Mouse (Mus musculus) heart, embryonic 14.5 days (tissue): ENCODE data around the gene Syt8. TPM values are rescaled to one million over a fixed set of nuclear protein-coding genes. Genes with fewer than 3 reads are reported as not detected.

ENCODE experiments used
- ATAC-seq: fragments of 200-750 bp; cut with Nextera tagmentation; 2 replicates; pipeline ENCODE4 v1.8.0; 2017; ENCODE audit warnings: low read depth, moderate TSS enrichment; ENCODE audit not compliant: insufficient number of reproducible peaks, insufficient read depth, low FRiP score
- H3K27ac ChIP-seq, 2 experiments: fragments of 200-500 bp in 1 of 2; fragments of 300-500 bp in 1 of 2; sonication (generic) in 1 of 2; replicated peaks in 1 of 2; 2 replicates each; pipeline ENCODE4 v1.5.1; 2012 to 2014; ENCODE audit warnings: low read depth in 2 of 2, low read length in 2 of 2, control low read depth in 1 of 2, mild to moderate bottlenecking in 1 of 2, mixed read lengths in 1 of 2; ENCODE audit not compliant: control insufficient read depth in 1 of 2, insufficient read depth in 1 of 2
- H3K27me3 ChIP-seq: fragments of 300-500 bp; sonication (generic); 2 replicates; pipeline ENCODE4 v1.6.1; 2014; ENCODE audit warnings: mild to moderate bottlenecking, low read length, control low read depth; ENCODE audit not compliant: control insufficient read depth, insufficient read depth
- H3K36me3 ChIP-seq: fragments of 300-500 bp; sonication (generic); 2 replicates; pipeline ENCODE4 v1.6.1; 2014; ENCODE audit warnings: mild to moderate bottlenecking, control low read depth, low read length, mixed read lengths; ENCODE audit not compliant: control insufficient read depth, insufficient read depth
- H3K4me1 ChIP-seq, 2 experiments: fragments of 200-500 bp in 1 of 2; fragments of 300-500 bp in 1 of 2; sonication (generic) in 1 of 2; 2 replicates each; pipeline ENCODE4 v1.6.1; 2012 to 2014; ENCODE audit warnings: low read length in 2 of 2, control low read depth in 1 of 2, mixed read lengths in 1 of 2; ENCODE audit not compliant: control insufficient read depth in 2 of 2, insufficient read depth in 2 of 2
- H3K4me2 ChIP-seq: fragments of 300-500 bp; sonication (generic); 2 replicates; pipeline ENCODE4 v1.6.1; 2014; ENCODE audit warnings: mild to moderate bottlenecking, low read length
- H3K4me3 ChIP-seq, 2 experiments: fragments of 200-500 bp in 1 of 2; fragments of 300-500 bp in 1 of 2; sonication (generic) in 1 of 2; 2 replicates each; pipeline ENCODE4 v1.5.1; 2012 to 2014; ENCODE audit warnings: low read length in 2 of 2, mild to moderate bottlenecking in 2 of 2, control low read depth in 1 of 2, low read depth in 1 of 2, moderate library complexity in 1 of 2; ENCODE audit not compliant: control insufficient read depth in 1 of 2, insufficient read depth in 1 of 2
- H3K9ac ChIP-seq: fragments of 300-500 bp; sonication (generic); 2 replicates; pipeline ENCODE4 v1.6.1; 2014; ENCODE audit warnings: mild to moderate bottlenecking, low read length
- H3K9me3 ChIP-seq: fragments of 300-500 bp; sonication (generic); 2 replicates; pipeline ENCODE4 v1.6.1; 2016; ENCODE audit warnings: low read length, control low read depth; ENCODE audit not compliant: control insufficient read depth
- WGBS: fragments of 180-500 bp; shearing (Covaris S2); extraction: QIAGEN DNeasy Blood & Tissue Kit; methylation state at CpG from one replicate; pipeline ENCODE4 v1.1.7; 2014; 5-methylcytosine and 5-hydroxymethylcytosine counted together
- polyA plus RNA-seq: library from polyadenylated mRNA; unstranded; fragments of >200 nt; fragmentation: Nextera tagmentation; extraction: Ambion mirVana; gene quantifications from 2 replicates; pipeline ENCODE4 v1.2.1, GENCODE M21; 2014

Gene Syt8
- polyA plus RNA-seq, 1 experiment from 2014 or later: not detected

DNA sequence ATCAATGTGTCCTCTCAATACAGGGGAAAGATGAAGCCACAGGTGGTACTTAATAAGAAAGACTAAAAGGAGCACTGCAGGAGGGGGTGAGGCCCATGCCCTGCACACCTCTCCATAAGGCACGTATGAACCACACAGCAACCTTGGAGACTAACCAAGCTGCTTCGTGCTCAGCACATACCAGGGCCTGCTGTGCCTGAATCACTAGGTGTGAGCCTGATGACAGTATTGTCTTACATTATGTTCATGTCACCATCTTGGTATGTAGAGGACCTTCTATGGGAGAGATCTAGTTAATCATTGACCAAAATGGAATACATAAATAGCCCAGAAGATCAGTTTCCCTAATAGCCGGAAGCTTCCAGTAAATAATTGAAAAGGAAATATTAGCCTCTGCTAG is 25.0 kb upstream of the Syt8 start:
- Histone ChIP-seq H3K9ac (no peak overlapping the region), H3K36me3 (no peaks in the 10 kb centered on the region), H3K4me1 (no peaks in the 10 kb centered on the region), H3K27me3 (no peaks in the 10 kb centered on the region), H3K4me2 (no peak overlapping the region), H3K4me3 (no peak overlapping the region), H3K9me3 (no peaks in the 10 kb centered on the region), H3K27ac (no peak overlapping the region)
- 75% methylated on average over 3 of the region's 3 CpGs for WGBS
- no peak for ATAC-seq

DNA sequence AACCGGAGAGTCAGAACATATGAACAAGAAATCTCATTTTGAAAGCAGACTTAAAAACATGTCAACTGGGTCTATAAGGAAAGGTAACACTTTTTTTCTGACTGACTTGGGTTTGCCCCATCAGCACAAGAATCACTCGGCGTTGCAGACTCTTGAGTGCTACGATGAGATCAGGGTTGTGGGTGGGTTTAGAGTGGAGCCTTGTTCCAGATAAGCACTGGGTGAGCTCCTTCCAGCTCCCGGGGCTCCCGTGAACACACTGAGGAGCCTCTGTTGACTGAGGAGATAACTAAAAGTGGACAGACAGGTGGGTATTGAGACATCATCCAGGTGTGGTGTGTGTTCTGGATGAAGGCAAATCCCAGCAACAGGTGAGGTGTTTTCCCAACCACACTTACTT is 21.4 kb upstream of the Syt8 start:
- H3K27ac ChIP-seq: no peak overlapping the region
- ATAC-seq: no peak
- no peaks in the 10 kb centered on the region for H3K27me3 ChIP-seq
- H3K9me3 ChIP-seq: no peaks in the 10 kb centered on the region
- no peaks in the 10 kb centered on the region for H3K36me3 ChIP-seq
- H3K4me2 ChIP-seq: no peak overlapping the region
- H3K9ac ChIP-seq: no peak overlapping the region
- H3K4me3 ChIP-seq: no peak overlapping the region
- WGBS: 68% methylated on average over 6 of the region's 6 CpGs
- no peaks in the 10 kb centered on the region for H3K4me1 ChIP-seq

GRCm38 (mm10) chr7:142415314-142415713 is 19.3 kb upstream of the Syt8 start:
- H3K4me3 ChIP-seq: no peak overlapping the region
- no peaks in the 10 kb centered on the region for H3K9me3 ChIP-seq
- H3K4me2 ChIP-seq: no peak overlapping the region
- no peak for ATAC-seq
- H3K36me3 ChIP-seq: no peaks in the 10 kb centered on the region
- no peaks in the 10 kb centered on the region for H3K27me3 ChIP-seq
- H3K9ac ChIP-seq: no peak overlapping the region
- H3K4me1 ChIP-seq: no peaks in the 10 kb centered on the region
- WGBS: 56% methylated on average over 4 of the region's 4 CpGs
- H3K27ac ChIP-seq: no peak overlapping the region

DNA sequence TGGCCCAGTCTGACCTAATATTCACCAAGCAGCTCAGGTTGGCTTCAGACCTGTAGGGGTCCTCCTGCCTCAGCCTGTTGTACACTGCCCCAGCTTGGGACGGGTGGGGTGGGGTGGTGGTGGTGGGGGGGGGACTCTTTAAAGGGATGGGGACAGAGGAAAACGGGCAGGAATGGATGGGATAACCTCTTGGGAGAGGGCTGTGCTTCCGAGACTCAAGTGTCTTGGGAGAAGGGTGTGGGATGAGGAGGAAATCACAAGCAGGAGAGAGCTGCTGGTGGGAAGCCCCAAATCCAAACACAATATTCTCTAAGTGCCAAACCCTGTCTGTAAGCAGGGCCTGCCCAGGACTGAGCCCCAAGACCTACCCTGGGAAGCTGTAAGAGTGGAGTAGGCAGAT is 18.4 kb upstream of the Syt8 start:
- 58% methylated on average over 3 of the region's 3 CpGs for WGBS
- no peak overlapping the region for H3K27ac ChIP-seq
- H3K4me3 ChIP-seq: no peak overlapping the region
- H3K9ac ChIP-seq: no peak overlapping the region
- H3K9me3 ChIP-seq: no peaks in the 10 kb centered on the region
- H3K4me2 ChIP-seq: no peak overlapping the region
- no peaks in the 10 kb centered on the region for H3K4me1 ChIP-seq
- no peaks in the 10 kb centered on the region for H3K36me3 ChIP-seq
- ATAC-seq: no peak
- no peaks in the 10 kb centered on the region for H3K27me3 ChIP-seq

GRCm38 (mm10) chr7:142418027-142418426 is 16.6 kb upstream of the Syt8 start:
- ATAC-seq: no peak
- Histone ChIP-seq H3K27ac (no peak overlapping the region), H3K36me3 (no peaks in the 10 kb centered on the region), H3K4me3 (no peak overlapping the region), H3K4me2 (no peak overlapping the region), H3K9ac (no peak overlapping the region), H3K4me1 (no peaks in the 10 kb centered on the region), H3K9me3 (no peaks in the 10 kb centered on the region), H3K27me3 (no peaks in the 10 kb centered on the region)
- 74% methylated on average over 2 of the region's 2 CpGs for WGBS

DNA sequence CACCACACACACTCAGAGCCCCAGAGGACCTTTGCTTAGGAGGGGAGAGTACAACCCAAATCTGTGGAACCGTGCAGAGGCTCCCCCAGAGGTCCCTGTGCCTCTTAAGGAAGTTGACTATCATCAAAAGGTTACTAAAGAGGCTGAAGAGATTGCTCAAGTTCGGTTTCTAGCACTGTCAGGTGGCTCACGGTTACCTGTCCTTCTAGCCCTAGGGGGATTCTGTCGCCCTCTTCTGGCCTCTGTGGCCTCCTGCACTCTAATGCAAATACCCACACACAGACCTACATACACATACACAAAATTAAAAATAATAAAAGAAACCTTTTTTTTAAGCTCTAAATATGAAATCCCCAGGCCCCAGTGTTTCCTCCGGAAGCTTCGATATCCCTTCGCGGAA is 16.0 kb upstream of the Syt8 start:
- Histone ChIP-seq H3K9ac (no peak overlapping the region), H3K36me3 (no peaks in the 10 kb centered on the region), H3K4me3 (no peak overlapping the region), H3K27ac (no peak overlapping the region), H3K27me3 (no peaks in the 10 kb centered on the region), H3K4me1 (no peaks in the 10 kb centered on the region), H3K9me3 (no peaks in the 10 kb centered on the region), H3K4me2 (no peak overlapping the region)
- no peak for ATAC-seq
- 93% methylated on average over 8 of the region's 8 CpGs for WGBS

DNA sequence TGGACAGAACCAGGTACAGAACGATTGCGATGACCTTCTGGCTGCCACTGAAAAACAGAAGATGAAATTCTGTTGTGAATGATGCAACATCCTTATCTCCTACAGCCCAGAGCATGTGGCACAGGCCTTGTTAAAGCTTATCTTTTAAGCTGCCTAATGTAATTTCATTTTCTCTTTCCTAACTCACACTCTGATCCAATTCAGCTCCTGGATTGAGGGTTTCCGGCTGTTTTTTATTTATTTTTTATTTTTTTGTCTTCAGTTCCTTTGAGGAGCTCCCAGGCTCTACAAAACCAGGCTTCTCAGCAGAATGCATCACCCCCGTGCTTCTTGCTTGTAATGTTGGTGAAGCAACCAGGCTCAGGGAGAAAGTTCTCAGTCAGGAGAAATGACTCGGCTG is 14.8 kb upstream of the Syt8 start:
- H3K4me1 ChIP-seq: no peaks in the 10 kb centered on the region
- WGBS: 71% methylated on average over 5 of the region's 5 CpGs
- H3K4me3 ChIP-seq: no peak overlapping the region
- H3K27ac ChIP-seq: no peak overlapping the region
- H3K9ac ChIP-seq: no peak overlapping the region
- H3K9me3 ChIP-seq: no peaks in the 10 kb centered on the region
- H3K27me3 ChIP-seq: no peaks in the 10 kb centered on the region
- H3K4me2 ChIP-seq: no peak overlapping the region
- ATAC-seq: no peak
- H3K36me3 ChIP-seq: no peaks in the 10 kb centered on the region

- H3K4me1 ChIP-seq: 0 out of 4 replicates have a peak, but pooled peaks cover 0 to 3% of the 10 kb centered on the region in 2 experiments
- H3K27ac ChIP-seq: no peak overlapping the region
- no peaks in the 10 kb centered on the region for H3K9me3 ChIP-seq
- no peak for ATAC-seq
- no peak overlapping the region for H3K4me2 ChIP-seq
- H3K27me3 ChIP-seq: no peaks in the 10 kb centered on the region
- 67% methylated on average over 2 of the region's 2 CpGs for WGBS
- H3K4me3 ChIP-seq: no peak overlapping the region
- H3K9ac ChIP-seq: no peak overlapping the region
- H3K36me3 ChIP-seq: no peaks in the 10 kb centered on the region
Observed at GRCm38 (mm10) chr7:142421826-142422225, 12.8 kb upstream of the Syt8 start.
